Mouse (Mus musculus) neural tube, embryonic 12.5 days (tissue): ENCODE data around the gene Fam111a. TPM values are rescaled to one million over a fixed set of nuclear protein-coding genes. Genes with fewer than 3 reads are reported as not detected.

Source experiments
- ATAC-seq: fragments of 200-750 bp; cut with Nextera tagmentation; 2 replicates; pipeline ENCODE4 v1.8.0; 2017; ENCODE audit warnings: low read depth, mild to moderate bottlenecking, moderate TSS enrichment, moderate library complexity; ENCODE audit not compliant: low FRiP score
- H3K27ac ChIP-seq: fragments of 300-500 bp; sonication (generic); 2 replicates; pipeline ENCODE4 v1.5.1; 2016
- H3K27me3 ChIP-seq: fragments of 300-500 bp; sonication (generic); replicated peaks from 2 replicates; pipeline ENCODE4 v1.6.1; 2016; ENCODE audit warnings: mild to moderate bottlenecking
- H3K36me3 ChIP-seq: fragments of 300-500 bp; sonication (generic); 2 replicates; pipeline ENCODE4 v1.6.1; 2016; ENCODE audit warnings: mild to moderate bottlenecking
- H3K4me1 ChIP-seq: fragments of 300-500 bp; sonication (generic); 2 replicates; pipeline ENCODE4 v1.6.1; 2016
- H3K4me2 ChIP-seq: fragments of 300-500 bp; sonication (generic); replicated peaks from 2 replicates; pipeline ENCODE4 v1.6.1; 2016; ENCODE audit warnings: mild to moderate bottlenecking
- H3K4me3 ChIP-seq: fragments of 300-500 bp; sonication (generic); 2 replicates; pipeline ENCODE4 v1.5.1; 2016
- H3K9ac ChIP-seq: fragments of 300-500 bp; sonication (generic); 2 replicates; pipeline ENCODE4 v1.6.1; 2016; ENCODE audit warnings: mild to moderate bottlenecking
- H3K9me3 ChIP-seq: fragments of 300-500 bp; sonication (generic); 2 replicates; pipeline ENCODE4 v1.6.1; 2016; ENCODE audit warnings: mild to moderate bottlenecking
- WGBS: fragments of 180-500 bp; shearing (Covaris S2); methylation state at CpG from one replicate; pipeline ENCODE4 v1.1.7; 2016; 5-methylcytosine and 5-hydroxymethylcytosine counted together
- polyA plus RNA-seq: library from polyadenylated mRNA; unstranded; fragments of >200 nt; fragmentation: Nextera tagmentation; extraction: Ambion mirVana; gene quantifications from 2 replicates; pipeline ENCODE4 v1.2.1, GENCODE M21; 2016

Fam111a gene
- polyA plus RNA-seq, 1 experiment from 2014 or later = 15.7 TPM

DNA sequence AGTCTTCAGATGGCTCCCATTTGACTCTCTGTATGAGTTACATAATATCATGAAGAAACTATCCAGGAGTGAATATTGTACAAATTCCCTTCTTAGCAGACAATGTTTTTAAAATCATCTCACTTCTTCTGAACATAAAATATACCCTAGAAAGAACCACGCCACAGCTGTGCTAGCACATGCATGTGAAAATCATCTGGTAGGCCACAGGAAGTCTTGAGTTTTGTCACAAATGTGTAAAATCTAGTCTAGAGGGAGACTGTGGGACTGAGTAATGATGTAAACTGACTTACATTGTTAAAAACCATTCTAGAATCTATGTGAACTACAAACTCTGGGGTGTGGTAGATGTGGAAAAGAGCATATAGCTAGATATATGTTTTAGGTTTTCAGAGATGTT lies 26.1 kb downstream of the Fam111a start:
- Histone ChIP-seq H3K4me3 (no peak overlapping the region), H3K4me2 (no peak overlapping the region), H3K36me3 (no peaks in the 10 kb centered on the region), H3K27ac (no peak overlapping the region), H3K9me3 (no peaks in the 10 kb centered on the region), H3K4me1 (peaks cover 9% of the 10 kb centered on the region; the same call in 1 of the 2 replicates), H3K27me3 (no peaks in the 10 kb centered on the region), H3K9ac (no peak overlapping the region)
- ATAC-seq = no peak
- 85% methylated on average over 1 of the region's 1 CpGs for WGBS

DNA sequence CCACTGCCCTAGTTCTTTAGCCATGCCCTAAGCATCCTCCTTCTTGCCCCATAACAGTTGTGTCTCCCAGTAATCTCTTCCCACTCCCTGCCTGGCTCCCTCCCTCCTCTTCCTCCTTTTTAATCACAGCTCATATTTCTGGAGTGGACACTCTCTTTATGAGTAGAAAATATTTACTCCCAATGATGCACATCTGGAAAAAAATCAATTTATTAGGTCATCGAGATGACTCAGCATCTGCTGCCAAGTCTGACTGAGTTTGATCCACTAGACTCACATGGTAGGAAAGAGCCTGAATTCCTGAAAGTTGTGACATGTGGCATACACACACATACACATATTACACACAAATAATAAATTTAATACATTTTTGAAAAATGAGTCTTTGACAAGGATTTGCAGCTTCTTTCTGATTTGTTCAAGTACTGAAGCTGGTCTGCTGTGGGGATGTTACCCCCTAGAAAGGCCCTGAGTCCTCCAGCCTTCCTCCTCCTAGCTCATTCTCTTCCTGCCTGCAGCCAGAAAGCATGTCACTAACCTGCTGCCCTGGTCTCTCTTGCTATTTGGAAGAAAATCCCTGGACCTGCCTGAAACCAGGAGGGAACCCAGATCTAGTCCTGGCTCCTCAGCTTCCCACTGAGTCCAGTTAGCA lies 27.2 kb downstream of the Fam111a start:
- peak overlapping the region; percentile 58 for H3K4me2 ChIP-seq
- peaks cover 9% of the 10 kb centered on the region; the same call in 1 of the 2 replicates for H3K4me1 ChIP-seq
- no peak overlapping the region for H3K9ac ChIP-seq
- no peaks in the 10 kb centered on the region for H3K27me3 ChIP-seq
- no peak overlapping the region for H3K27ac ChIP-seq
- 97% methylated on average over 1 of the region's 1 CpGs for WGBS
- peaks cover 6% of the 10 kb centered on the region for H3K36me3 ChIP-seq
- peak overlapping the region; percentile 15 for H3K4me3 ChIP-seq
- peak; percentile 64 for ATAC-seq
- H3K9me3 ChIP-seq = no peaks in the 10 kb centered on the region

DNA sequence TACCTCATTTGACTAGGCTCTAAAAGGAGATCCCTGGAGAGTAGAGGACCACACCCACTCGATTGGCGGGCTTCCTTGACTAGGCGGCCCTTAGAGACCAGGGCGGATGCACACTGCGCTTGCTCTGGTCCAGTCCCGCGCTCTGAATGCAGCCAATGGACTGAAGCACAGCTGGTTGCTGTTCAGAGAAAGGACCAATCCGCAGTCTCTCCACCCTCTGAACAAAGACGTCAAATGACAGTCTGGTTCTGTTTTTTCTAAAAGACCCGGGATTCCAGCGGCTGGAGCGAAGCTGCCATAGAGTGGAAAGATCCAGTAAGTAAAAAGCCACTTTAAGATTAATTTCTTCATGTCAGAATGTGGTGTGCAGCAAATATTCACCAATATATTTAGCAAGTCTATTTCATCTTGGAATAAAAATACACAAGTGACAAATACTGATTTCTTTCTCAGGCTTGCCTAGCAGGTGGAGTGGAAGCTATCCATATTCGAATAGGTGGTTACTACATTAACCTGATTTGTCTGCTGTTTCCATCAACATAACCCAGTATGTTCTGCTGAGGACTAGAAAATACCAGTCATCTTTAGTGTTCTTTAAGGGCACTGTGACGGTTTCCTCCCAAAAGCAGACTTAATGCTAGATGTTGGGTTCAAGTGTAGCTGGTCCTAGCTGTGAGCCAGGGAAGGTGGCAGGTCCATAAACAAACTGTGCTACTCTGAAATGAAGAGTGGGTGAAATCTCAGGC lies 27.9 kb downstream of the Fam111a start:
- H3K9ac ChIP-seq = peak overlapping the region; percentile 17
- H3K9me3 ChIP-seq = no peaks in the 10 kb centered on the region
- H3K4me1 ChIP-seq = peaks cover 9% of the 10 kb centered on the region; the same call in 1 of the 2 replicates
- peak overlapping the region; percentile 58 for H3K4me2 ChIP-seq
- H3K27me3 ChIP-seq = no peaks in the 10 kb centered on the region
- 8% methylated on average over 14 of the region's 14 CpGs for whole genome bisulfite sequencing
- peak overlapping the region; percentile 15 for H3K4me3 ChIP-seq
- H3K27ac ChIP-seq = no peak overlapping the region
- peaks cover 12% of the 10 kb centered on the region for H3K36me3 ChIP-seq
- ATAC-seq = peak; percentile 99

DNA sequence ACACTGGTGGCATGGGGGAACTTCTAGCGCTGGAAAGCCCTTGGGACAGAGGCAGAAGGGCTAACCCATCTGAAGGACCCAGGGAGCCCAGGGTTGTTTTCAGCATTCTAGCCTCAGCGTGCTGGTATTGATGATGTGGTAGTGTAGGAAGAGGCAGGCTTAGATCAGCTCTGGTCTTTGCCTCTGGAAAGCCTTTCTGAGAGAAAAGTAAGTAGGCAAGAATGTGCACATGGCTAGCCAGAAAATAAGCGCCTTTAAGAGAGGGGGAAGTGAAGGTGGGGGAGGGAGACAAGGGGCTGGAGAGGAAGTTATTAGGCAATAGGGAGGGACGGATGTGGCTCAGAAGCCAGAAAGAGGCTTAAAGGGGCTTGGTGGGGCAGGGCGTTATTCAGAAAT lies 28.5 kb downstream of the Fam111a start:
- Histone ChIP-seq H3K4me2 (peak overlapping the region; percentile 58), H3K9me3 (no peaks in the 10 kb centered on the region), H3K4me1 (peaks cover 9% of the 10 kb centered on the region; the same call in 1 of the 2 replicates), H3K4me3 (peak overlapping the region; percentile 15), H3K9ac (peak overlapping the region; percentile 17), H3K36me3 (peaks cover 15% of the 10 kb centered on the region), H3K27ac (no peak overlapping the region), H3K27me3 (no peaks in the 10 kb centered on the region)
- ATAC-seq = peak; percentile 33; the same call in 1 of the 2 replicates
- 26% methylated on average over 5 of the region's 5 CpGs for whole genome bisulfite sequencing

DNA sequence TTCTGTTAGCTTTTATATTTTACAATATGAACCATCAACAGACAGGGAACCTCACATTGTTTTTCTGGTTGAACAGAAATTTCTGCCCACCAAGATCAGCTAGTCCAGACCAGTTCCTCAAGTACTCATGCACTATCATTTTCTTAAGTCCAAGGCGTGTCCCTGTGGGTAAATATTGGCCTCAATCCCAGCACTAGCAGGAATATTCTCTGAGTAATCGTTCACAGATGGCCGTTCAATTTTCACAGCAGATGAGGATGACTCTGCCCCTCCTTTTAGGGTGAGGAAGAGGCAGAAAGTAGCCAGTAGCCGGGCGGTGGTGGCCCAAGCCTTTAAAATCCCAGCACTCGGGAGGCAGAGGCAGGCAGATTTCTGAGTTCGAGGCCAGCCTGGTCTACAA lies 29.6 kb downstream of the Fam111a start:
- H3K4me3 ChIP-seq = no peak overlapping the region
- WGBS = 89% methylated on average over 7 of the region's 7 CpGs

DNA sequence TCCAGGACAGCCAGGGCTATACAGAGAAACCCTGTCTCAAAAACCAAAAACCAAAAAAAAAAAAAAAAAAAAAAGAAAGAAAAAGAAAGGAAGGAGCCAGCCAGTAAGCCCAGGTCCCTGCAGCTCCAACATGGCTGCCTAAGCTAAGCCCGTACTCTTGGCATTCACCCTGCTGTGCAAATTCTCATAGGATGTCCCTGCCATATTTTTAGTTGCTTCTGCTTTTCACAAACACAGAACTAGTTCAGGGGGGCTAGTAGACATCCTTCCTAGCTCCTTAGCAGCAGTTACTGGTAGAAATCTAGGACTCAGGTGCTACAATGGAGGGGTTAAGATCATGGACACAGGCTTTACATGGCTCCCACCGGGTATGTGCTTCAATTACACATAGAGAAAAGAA lies 30.0 kb downstream of the Fam111a start:
- no peak overlapping the region for H3K4me3 ChIP-seq
- H3K27ac ChIP-seq = no peak overlapping the region
- H3K9me3 ChIP-seq = no peaks in the 10 kb centered on the region
- WGBS = 95% methylated on average over 2 of the region's 2 CpGs
- no peak overlapping the region for H3K9ac ChIP-seq
- no peak for ATAC-seq
- H3K4me2 ChIP-seq = no peak overlapping the region
- H3K27me3 ChIP-seq = no peaks in the 10 kb centered on the region
- peaks cover 9% of the 10 kb centered on the region; the same call in 1 of the 2 replicates for H3K4me1 ChIP-seq
- peaks cover 15% of the 10 kb centered on the region for H3K36me3 ChIP-seq

More for the DNA sequence above, 29.6 kb downstream of the Fam111a start:
- H3K4me2 ChIP-seq = no peak overlapping the region
- H3K9me3 ChIP-seq = no peaks in the 10 kb centered on the region
- peaks cover 15% of the 10 kb centered on the region for H3K36me3 ChIP-seq
- H3K9ac ChIP-seq = no peak overlapping the region
- H3K27me3 ChIP-seq = no peaks in the 10 kb centered on the region
- H3K27ac ChIP-seq = no peak overlapping the region
- ATAC-seq = no peak
- peaks cover 9% of the 10 kb centered on the region; the same call in 1 of the 2 replicates for H3K4me1 ChIP-seq

DNA sequence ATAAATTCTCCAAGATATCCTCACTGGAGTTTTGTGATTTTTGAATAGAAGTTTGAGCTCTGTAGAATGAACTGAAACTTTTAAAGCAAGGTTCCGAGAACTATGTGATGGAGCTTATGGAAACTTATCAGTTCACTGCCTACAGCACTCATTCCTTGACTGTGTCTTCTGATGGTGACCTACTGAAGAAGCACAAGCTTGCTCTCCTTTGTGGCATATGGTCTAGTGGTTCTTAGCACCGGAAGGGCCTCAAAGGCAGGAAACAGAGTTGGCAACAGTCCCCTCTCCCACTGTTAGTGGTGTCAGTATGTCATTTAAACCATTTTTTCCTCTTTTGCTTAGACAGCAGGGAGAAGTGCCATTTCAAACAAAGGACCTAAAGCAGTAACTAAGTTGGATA lies 31.1 kb downstream of the Fam111a start:
- H3K27ac ChIP-seq = no peak overlapping the region
- no peak for ATAC-seq
- 90% methylated on average over 2 of the region's 2 CpGs for WGBS
- H3K27me3 ChIP-seq = no peaks in the 10 kb centered on the region
- H3K9ac ChIP-seq = no peak overlapping the region
- H3K9me3 ChIP-seq = no peaks in the 10 kb centered on the region
- no peak overlapping the region for H3K4me3 ChIP-seq
- peaks cover 9% of the 10 kb centered on the region; the same call in 1 of the 2 replicates for H3K4me1 ChIP-seq
- peaks cover 15% of the 10 kb centered on the region for H3K36me3 ChIP-seq
- no peak overlapping the region for H3K4me2 ChIP-seq

DNA sequence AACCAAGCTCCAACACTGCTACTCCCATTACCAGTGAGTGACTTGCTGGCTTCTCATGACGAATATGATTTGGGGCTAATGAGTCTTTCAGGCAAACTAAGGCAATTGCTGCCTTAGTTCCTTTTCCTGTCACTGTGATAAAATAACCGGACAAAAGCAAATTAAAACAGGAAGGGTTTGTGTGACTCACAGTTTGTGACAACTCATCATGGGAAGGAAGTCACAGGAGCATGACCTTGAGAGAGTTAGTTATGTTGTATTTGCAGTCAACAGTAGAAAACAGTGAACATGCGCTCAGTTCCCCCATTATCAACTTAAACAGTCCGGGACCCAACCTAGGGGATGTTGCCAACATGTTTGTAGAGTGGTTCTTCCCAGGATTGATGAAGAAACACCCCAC lies 39.8 kb downstream of the Fam111a start:
- H3K27me3 ChIP-seq = no peaks in the 10 kb centered on the region
- no peak overlapping the region for H3K9ac ChIP-seq
- H3K4me2 ChIP-seq = no peak overlapping the region
- no peaks in the 10 kb centered on the region for H3K9me3 ChIP-seq
- no peak for ATAC-seq
- 88% methylated on average over 4 of the region's 4 CpGs for WGBS
- H3K27ac ChIP-seq = no peak overlapping the region
- no peaks in the 10 kb centered on the region for H3K36me3 ChIP-seq
- H3K4me3 ChIP-seq = no peak overlapping the region
- H3K4me1 ChIP-seq = no peaks in the 10 kb centered on the region

DNA sequence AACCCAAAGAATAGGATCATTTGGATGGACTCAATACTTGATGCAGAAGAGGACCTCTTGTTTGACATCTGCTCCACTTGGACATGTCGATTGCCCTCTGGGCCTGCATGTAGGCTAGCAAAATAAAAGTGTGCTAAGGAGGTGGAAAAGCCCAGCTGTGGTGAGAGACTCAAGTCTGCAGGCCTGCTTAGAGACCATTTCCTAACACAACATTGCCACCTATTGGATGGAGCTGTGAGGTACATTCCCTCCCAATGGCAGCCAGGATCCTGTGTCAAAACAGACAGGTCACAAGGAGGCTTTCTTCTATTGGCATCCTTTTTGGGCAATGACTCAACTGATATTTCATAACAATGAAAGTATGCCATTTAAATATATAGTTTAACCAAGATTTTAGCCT lies 46.4 kb downstream of the Fam111a start:
- Histone ChIP-seq H3K36me3 (no peaks in the 10 kb centered on the region), H3K4me1 (no peaks in the 10 kb centered on the region), H3K9me3 (no peaks in the 10 kb centered on the region), H3K27ac (no peak overlapping the region), H3K9ac (no peak overlapping the region), H3K27me3 (no peaks in the 10 kb centered on the region), H3K4me2 (no peak overlapping the region), H3K4me3 (no peak overlapping the region)
- 6% methylated on average over 1 of the region's 1 CpGs for WGBS
- ATAC-seq = no peak; the same call in 1 of the 2 replicates

DNA sequence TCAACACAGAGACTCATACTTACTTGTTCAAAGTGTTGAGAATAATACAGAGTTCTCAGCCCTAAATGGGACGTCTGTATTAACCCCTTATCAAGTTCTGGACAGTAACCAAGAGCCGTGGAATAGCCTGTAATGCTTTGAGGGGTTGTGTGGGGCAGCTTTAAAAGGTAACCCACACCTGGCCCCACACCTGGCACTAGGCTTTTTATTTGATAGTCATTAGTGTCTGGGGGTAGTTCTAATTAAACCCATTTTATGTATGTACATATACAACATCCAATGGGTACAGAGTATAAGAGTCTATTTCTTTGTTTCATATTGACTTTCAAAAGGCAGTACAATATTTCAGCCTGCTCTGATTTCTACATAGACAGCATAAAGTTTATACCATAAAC lies 49.6 kb downstream of the Fam111a start:
- H3K36me3 ChIP-seq = no peaks in the 10 kb centered on the region
- no peaks in the 10 kb centered on the region for H3K27me3 ChIP-seq
- no peaks in the 10 kb centered on the region for H3K9me3 ChIP-seq
- H3K4me1 ChIP-seq = no peaks in the 10 kb centered on the region
- H3K27ac ChIP-seq = no peak overlapping the region
- ATAC-seq = no peak
- 48% methylated on average over 2 of the region's 2 CpGs for WGBS
- no peak overlapping the region for H3K9ac ChIP-seq
- peak overlapping the region; percentile 93 for H3K4me2 ChIP-seq
- H3K4me3 ChIP-seq = no peak overlapping the region

DNA sequence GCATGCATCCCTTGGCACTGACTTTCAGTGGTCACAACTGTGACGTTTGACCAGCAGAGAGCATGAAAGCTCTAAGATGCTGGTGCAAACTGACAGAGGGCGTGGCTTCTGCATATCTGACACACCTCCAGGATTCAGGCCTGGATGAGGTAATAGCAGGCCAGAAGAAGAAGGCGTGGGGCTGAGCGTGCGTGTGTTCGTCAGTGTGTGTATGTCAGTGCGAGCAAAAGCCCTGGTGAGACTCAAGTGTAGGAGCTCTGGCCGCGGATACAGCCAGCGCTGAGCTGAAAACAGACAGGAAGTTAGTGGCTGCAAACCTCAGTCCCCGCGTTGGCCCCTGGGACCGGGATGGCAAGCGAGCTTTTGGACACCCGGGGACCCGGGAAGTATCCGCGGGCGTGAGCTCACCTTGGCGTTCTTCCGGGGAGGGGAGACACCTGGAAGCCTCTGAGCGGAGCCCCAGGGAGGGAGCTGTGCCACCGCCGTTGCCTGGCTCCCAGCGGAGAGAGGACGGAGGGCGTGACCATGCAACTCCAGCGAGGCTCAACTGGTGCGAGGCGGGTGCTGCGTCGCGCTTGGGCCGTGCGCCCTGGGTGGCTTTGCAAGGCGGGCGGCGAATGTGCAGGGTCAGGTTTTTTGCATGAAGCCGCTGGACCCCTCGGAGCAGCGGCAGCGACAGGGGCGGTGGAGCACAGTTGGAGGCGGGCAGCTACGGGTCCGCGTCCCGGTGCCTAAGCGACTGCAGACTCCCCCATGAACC lies 50.2 kb downstream of the Fam111a start:
- WGBS = under 1% methylated on average over 49 of the region's 49 CpGs
- H3K9ac ChIP-seq = peak overlapping the region; percentile 60
- no peaks in the 10 kb centered on the region for H3K4me1 ChIP-seq
- no peaks in the 10 kb centered on the region for H3K27me3 ChIP-seq
- no peaks in the 10 kb centered on the region for H3K36me3 ChIP-seq
- no peak overlapping the region for H3K27ac ChIP-seq
- no peaks in the 10 kb centered on the region for H3K9me3 ChIP-seq
- H3K4me3 ChIP-seq = peak overlapping the region; percentile 52
- H3K4me2 ChIP-seq = peak overlapping the region; percentile 93
- peak; percentile 89 for ATAC-seq
